Mouse (Mus musculus) left cerebral cortex, adult 2 months (tissue): ENCODE data around the gene Ccdc47. TPM values are rescaled to one million over a fixed set of nuclear protein-coding genes. Genes with fewer than 3 reads are reported as not detected.

Experiments used
- DNase-seq, 2 experiments: peaks; one replicate each; pipeline ENCODE4 v3.0.0; 2021 to 2022; ENCODE audit warnings: low spot score in 2 of 2, mixed read lengths in 1 of 2; ENCODE audit errors: extremely low spot score in 1 of 2
- H3K27ac ChIP-seq: fragments of 200-600 bp; 2 replicates; pipeline ENCODE4 v1.8.1; 2022
- H3K4me3 ChIP-seq: fragments of 200-600 bp; 2 replicates; pipeline ENCODE4 v1.8.1; 2022
- CTCF ChIP-seq: fragments of 200-600 bp; IDR thresholded peaks from 2 replicates; pipeline ENCODE4 v1.8.1; 2022; ENCODE audit warnings: antibody characterized with exemption, mild to moderate bottlenecking, moderate library complexity
- intact Hi-C: fragments of 180-260 bp; cut with DNase I; formaldehyde crosslinking; loops from one replicate; pipeline ENCODE4 v1.15.1; 2025
- total RNA-seq, 2 experiments: library from RNA; stranded (reverse); gene quantifications; 2 replicates each; pipeline ENCODE4 v1.2.3; 2021

The Ccdc47 gene
- total RNA-seq, 2 experiments from 2014 or later = 83.2 to 84.8 TPM

DNA sequence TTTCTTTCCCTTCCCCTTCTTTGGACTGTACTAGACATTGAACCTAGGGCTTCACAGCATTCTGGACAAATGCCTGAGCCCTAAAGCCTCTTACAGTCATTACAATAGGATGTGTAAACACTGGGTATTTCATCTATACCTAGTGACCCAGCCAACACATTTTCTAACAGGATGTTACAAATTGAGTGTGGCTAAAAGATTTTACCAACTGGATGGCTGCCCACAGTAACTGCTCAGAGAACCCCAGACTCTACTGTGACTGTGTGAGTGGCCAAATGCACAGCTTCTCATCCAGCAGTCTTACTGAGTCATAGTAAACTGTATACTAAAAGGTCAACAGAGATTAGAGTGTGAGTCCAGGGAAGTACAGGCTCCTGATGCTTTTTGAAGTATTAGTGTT lies 20.8 kb downstream of the Ccdc47 start:
- no peak for DNase-seq
- intact Hi-C loops = no loop called here
- H3K4me3 ChIP-seq = no peak overlapping the region
- no peak overlapping the region for H3K27ac ChIP-seq
- TF ChIP-seq CTCF = no peak

DNA sequence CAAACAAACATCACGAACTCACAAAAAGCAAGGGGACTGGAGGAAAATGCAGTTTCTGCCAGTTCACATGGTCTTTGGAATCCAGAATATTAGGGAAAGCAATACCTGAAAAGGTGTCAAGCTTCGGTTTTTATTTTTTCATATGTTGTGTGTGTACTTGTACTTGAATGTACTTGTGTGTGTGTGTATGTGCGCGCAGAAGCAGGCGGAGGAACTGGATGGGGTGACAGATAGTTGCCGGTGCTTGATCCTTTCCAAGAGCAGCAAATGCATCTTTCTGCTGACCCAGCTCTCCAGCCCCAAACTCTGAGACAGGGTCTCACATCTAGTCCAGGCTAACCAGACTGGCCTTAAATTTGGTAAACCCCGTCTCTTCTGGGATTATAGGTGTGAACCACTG lies 21.3 kb downstream of the Ccdc47 start:
- no peak for DNase-seq
- H3K27ac ChIP-seq = no peak overlapping the region
- no peak for TF ChIP-seq CTCF
- intact Hi-C loops = no loop called here
- H3K4me3 ChIP-seq = no peak overlapping the region

DNA sequence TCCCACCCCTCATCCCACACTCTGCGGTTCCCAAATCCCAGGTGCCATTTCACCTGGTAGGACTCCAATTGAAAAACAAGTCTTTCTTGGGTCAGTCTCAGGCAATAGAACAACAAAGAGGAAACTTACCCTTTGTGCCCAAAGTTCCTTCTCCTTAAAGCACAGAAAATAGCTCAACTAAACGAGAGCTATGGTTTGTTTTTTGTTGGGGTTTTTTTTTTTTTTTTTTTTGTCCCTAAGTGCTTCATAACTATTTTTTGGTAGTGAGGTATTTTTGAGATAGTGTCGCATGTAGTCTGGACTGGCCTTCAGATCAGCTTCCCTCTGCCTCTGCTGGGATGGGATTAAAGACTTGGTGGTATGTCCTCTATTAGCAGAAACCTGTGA lies 22.0 kb downstream of the Ccdc47 start:
- intact Hi-C loops = no loop called here
- Histone ChIP-seq H3K27ac (peak overlapping the region; percentile 81), H3K4me3 (peak overlapping the region; percentile 96)
- no peak for DNase-seq
- no peak for TF ChIP-seq CTCF

DNA sequence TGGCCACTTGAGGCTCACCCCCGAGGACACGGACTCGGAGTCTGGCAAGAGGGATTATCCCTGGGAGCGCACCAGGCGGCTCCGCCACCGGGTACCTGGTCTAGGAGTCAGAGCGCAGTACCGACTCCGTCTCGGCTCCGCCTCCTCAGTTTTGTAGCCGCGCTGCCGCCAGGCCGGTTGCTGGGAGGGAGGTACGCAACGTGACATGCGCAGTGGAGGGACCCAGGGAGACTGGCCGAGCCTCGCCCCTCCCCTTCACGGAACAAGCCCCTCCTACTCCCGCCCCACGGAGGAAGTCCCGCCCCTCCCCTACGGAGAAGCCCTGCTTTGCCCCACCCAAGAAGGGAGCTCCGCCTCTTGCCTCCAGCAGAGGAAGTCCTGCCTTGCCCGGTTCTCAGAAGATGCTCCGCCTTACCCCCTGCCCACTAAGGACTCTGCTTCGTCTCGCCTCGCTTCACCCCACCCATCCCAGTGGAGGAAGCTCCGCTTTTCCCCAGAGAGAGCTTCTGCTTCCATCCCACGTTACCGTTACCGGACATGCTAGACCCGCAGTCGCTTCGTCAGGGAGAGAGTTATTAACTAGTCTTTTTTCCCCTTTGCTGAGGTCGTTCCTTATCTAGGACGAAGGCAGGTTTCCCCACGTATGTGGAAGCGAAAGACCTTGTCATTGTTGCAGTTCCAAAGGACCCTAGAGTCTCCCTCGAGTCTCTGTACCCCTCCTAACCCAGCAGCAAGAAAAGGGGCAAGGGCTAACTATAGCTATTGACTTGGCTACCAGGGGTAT lies 22.6 kb downstream of the Ccdc47 start:
- peak; percentile 95 for DNase-seq
- intact Hi-C loops = loop anchor here (1.0 kb wide), 2 partner anchors 23 to 33 kb away; partner anchors contain the start of genes Ccdc47, Ddx42, Gm10840 and Limd2
- TF ChIP-seq CTCF = no peak; the same call in 1 of the 2 replicates
- H3K27ac ChIP-seq = peak overlapping the region; percentile 85
- peak overlapping the region; percentile 96 for H3K4me3 ChIP-seq

DNA sequence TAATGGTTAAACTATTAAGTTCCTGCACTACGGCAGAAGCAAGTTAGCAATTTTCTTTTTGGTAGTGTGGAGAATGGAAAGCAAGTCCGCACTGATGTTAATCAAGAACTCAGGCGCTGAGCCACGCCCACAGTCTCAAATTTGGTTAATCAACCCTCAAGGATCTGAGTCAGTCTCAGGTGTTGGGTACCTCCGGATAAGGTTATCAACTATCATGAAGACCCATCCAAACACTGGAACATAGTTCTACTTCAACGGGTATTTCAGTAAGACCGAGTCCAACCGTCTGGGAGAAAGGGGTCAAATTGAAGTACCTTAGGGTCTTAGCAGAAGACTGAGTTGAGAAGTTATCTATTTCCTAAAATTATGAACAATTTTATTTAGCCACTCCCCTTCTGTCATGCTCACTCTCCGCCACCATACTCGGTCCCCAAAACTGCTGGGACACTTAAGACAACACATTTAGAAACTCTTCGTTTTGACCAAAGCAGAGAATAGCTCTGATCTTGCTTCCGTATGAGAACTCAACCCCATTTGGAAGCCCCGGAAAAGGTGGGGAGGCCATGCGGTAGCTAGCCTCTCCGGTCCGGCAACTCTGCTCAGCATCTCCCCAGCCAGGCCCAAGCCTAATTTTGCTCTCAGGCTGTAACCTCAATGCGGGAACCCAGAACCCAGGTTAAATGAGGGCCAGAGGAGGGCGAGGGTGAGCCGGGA lies 23.3 kb downstream of the Ccdc47 start:
- TF ChIP-seq CTCF = no peak
- H3K4me3 ChIP-seq = peak overlapping the region; percentile 96
- intact Hi-C loops = loop anchor here (1.0 kb wide), 2 partner anchors 23 to 33 kb away; partner anchors contain the start of genes Ccdc47, Ddx42, Gm10840 and Limd2
- peak overlapping the region; percentile 85 for H3K27ac ChIP-seq
- no peak for DNase-seq

DNA sequence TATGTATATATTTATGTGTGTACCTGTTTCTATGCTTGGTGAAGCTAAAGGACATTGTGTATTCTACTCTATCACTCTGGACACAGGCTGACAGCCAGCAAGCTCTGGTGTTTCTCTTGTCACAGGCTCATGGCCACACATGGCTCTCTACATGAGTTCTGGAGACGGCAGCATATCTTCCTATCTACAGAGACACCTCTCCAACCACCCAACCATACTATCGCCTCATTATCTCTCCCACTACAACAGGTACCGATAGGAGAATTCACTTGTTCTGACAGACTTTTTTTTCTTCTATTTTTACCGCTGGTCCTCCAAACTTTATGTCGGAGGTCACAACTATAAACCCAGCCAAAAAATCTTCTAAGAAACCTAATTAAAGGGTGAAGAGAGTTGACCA lies 23.9 kb downstream of the Ccdc47 start:
- intact Hi-C loops = no loop called here
- TF ChIP-seq CTCF = no peak
- Histone ChIP-seq H3K27ac (no peak overlapping the region), H3K4me3 (no peak overlapping the region; the same call in 1 of the 2 replicates)
- no peak for DNase-seq

DNA sequence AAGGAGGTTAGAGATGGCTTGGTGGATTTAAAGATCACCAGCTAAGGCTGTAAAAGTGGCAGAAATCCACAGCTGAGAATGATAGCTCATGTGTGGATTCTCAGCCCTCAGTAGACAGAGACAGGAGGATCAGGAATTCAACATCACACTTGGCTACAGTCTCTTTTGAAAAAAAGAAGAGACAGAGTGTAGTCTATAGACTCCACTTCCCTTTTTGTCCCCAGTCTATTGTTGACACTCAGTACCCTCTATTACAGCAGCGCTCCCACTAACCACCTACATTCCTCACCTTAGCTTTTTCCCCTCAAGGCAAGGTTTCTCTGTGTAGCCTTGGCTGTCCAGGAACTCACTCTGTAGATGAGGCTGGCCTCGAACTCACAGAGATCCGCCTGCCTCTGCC lies 24.4 kb downstream of the Ccdc47 start:
- H3K4me3 ChIP-seq = no peak overlapping the region
- no peak for DNase-seq
- no peak overlapping the region for H3K27ac ChIP-seq
- intact Hi-C loops = no loop called here
- TF ChIP-seq CTCF = no peak

DNA sequence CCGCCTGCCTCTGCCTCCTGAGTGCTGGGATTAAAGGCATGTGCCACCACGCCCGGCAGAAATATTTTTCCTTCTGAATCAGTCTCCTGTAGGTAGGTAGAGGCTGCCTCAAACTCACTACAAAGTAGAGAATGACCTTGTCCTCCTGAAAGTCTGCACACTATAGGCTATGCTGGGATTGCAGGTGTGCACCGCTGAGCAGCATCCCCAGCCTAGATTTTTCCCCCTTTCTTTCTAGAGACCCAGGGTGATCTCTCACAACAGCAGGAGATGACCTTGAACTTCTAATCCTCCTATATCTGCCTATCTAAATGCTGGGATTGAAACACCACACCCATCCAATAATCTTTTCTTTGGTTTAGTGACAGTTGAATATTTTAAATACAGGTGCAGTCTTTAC lies 28.8 kb downstream of the Ccdc47 start:
- Histone ChIP-seq H3K4me3 (no peak overlapping the region), H3K27ac (no peak overlapping the region)
- DNase-seq = no peak
- TF ChIP-seq CTCF = no peak
- intact Hi-C loops = no loop called here

DNA sequence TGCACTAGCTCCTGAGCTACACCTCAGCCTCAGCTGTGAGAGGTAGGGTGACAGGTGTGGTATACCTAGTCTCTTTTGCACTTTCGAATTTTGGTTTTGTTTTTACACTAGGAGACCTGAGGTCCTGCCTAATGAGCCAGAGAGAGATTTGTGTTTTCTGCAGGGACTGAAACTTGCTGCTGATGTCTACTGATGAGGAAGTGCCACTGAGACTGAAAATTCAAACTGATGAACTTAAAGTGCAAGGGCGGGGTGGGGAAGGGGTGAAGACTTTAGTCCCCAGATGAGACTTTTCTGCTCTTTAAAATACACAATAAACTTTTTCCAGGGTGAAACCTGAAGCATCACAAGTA lies 35.7 kb downstream of the Ccdc47 start:
- DNase-seq = no peak
- Histone ChIP-seq H3K4me3 (no peak overlapping the region), H3K27ac (peak overlapping the region; percentile 84)
- intact Hi-C loops = no loop called here
- TF ChIP-seq CTCF = no peak

DNA sequence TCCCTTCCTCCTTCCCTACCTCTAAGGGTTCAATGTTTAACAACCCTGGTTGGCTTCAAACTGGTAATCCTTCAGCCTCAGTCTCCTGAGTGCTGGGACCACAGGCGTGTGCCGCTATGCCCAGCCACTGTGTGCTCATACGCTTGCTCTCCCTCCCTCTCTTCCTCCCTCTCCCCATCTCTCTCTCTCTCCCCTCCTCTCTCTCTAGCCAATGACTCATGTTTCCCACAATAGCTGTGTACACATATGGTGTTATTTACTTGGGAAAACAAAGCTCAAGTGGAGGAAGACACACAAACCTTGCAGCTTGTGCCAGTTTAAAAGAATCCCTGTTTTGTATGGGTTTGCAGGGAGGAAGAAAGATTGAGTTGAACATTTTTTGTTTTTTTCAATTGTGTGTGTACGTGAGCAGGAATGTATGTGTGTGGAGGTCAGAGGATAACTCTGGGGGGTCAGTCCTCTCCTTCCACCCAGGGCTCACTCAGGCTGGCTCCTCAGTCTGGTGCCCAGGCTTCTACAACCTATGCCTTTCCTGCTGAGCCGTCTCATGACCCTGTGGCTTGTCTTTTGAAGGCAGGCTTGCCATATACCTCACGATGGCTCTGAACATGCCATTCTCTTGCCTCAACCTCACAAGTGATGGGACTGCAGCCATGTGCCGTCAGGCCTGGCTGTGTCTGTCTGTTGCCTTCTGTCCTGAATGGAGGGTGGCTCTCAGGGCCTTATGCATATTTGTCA lies 36.3 kb downstream of the Ccdc47 start:
- DNase-seq = no peak
- H3K27ac ChIP-seq = peak overlapping the region; percentile 84
- no peak for TF ChIP-seq CTCF
- H3K4me3 ChIP-seq = no peak overlapping the region
- intact Hi-C loops = loop anchor here (1.0 kb wide), 1 partner anchor 19 kb away; no protein-coding TSS in a partner anchor

DNA sequence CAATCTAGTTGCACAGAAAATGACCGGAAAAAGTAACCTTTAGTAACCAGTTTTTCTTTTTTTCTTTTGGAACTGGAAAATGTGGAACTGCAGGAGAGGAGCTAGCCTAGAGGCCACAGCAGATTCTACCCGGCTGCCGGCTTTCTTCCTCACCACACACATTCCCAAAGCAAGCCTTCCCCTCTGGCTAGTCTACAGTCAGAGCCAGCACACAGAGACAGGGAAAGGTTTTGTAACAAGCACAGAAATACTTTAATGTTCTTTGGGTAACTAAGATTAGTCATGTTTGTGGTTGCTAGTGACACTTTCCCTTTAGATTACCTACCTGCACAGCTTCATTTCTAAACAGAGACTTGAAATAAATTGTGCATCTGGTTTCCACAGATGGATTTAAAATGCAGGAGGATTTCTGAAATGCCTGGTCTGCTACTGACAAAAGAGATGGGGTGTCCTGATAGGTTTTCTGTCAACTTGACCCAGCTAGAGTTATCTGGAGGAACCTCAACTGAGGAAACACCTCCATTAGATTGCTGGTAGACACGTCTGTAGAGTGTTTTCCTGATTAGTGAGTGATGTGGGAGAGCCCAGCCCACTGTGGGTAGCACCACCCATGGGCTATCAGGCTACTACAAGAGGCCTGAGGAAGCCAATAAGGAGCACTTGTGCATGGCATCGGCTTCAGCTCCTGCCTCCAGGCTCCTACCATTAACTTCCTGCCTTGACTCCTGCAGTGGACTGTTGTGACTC lies 37.9 kb downstream of the Ccdc47 start:
- Histone ChIP-seq H3K27ac (peak overlapping the region; percentile 84), H3K4me3 (no peak overlapping the region)
- no peak for DNase-seq
- intact Hi-C loops = no loop called here
- TF ChIP-seq CTCF = no peak

DNA sequence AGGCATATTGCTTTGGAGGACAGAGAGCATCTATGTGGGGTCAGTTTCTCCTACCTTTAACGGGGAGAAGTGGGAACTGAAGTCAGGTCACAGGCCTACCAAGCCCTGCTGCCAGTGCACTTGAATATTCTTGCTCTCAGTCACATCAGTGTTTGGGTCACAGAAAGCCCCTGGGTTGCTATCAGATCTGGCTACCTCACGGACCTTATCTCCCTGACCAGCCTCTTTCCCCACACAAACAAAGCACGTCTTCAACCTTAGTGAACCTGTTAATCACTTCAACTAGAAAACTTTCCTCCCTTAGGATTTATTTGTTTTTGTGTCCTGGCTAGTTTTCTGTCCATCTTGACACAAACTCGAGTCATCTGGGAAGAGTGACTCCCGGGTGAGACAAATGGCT lies 39.8 kb downstream of the Ccdc47 start:
- TF ChIP-seq CTCF = no peak
- intact Hi-C loops = no loop called here

More for the DNA sequence above, 39.8 kb downstream of the Ccdc47 start:
- no peak overlapping the region for H3K4me3 ChIP-seq
- H3K27ac ChIP-seq = no peak overlapping the region
- no peak for DNase-seq
